Mouse (Mus musculus) cerebral cortex, adult 2 months (tissue): Measurements from ENCODE around the gene Ptpn5.

Experiments used
- WGBS: fragments of 180-500 bp; shearing (Covaris S2); methylation state at CpG from one replicate; pipeline ENCODE4 v1.1.7; 2018; 5-methylcytosine and 5-hydroxymethylcytosine counted together

The Ptpn5 gene

GRCm38 (mm10) chr7:47111121-47111520, 22.4 kb downstream of the Ptpn5 start:
- WGBS = 82% methylated on average over 3 of the region's 3 CpGs

DNA sequence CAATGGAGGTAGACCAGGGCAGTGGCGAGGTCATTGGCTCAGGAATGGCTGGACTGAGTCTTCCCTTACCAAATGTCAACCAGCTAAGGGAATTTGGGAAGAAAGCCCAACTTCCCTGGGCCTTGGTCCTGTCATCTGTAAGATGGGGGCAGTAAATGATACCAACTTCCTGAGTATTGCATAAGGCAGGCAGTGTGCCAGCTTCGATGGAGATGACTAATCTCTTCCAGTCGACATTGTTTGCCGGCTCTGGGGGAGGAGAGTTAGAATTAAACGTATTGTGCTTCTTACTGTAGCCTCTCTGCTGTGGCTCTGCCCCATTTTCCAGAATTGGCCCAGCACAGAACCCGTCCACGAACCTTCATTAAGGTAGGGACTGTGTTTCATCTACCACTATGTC, 23.0 kb downstream of the Ptpn5 start:
- 21% methylated on average over 7 of the region's 7 CpGs for WGBS

GRCm38 (mm10) chr7:47108779-47109189, 24.7 kb downstream of the Ptpn5 start:
- WGBS = 59% methylated on average over 13 of the region's 13 CpGs

- WGBS = 78% methylated on average over 1 of the region's 1 CpGs
Measured at GRCm38 (mm10) chr7:47103671-47104414, 29.6 kb downstream of the Ptpn5 start.

GRCm38 (mm10) chr7:47102970-47103369, 30.5 kb downstream of the Ptpn5 start:
- WGBS = 70% methylated on average over 2 of the region's 2 CpGs

DNA sequence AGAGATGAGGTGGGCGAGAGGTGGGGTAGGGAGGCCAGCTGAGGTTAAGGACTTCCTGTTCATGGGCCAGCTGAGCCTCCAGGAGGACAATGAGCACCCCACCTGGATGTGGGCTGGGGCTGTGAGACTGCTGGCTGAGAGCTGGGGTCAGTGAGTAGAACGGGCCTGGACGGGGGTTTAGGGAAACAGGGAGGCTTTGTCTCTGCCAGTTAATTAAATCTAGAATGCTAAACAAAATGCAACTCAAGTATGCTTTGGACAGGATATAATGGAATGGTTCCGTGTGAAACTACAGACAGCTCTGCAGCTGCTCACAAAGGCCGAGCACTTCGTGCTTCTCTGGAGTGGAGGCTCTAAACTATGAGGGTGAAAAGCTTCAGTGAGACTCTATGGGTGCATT, 32.9 kb downstream of the Ptpn5 start:
- 46% methylated on average over 6 of the region's 6 CpGs for WGBS

- WGBS = 48% methylated on average over 7 of the region's 7 CpGs
Measured at GRCm38 (mm10) chr7:47099306-47099705, 34.2 kb downstream of the Ptpn5 start.

- WGBS = 54% methylated on average over 7 of the region's 7 CpGs
Measured at GRCm38 (mm10) chr7:47098044-47098443, 35.4 kb downstream of the Ptpn5 start.

GRCm38 (mm10) chr7:47094969-47095368, 38.5 kb downstream of the Ptpn5 start:
- 77% methylated on average over 2 of the region's 2 CpGs for WGBS

DNA sequence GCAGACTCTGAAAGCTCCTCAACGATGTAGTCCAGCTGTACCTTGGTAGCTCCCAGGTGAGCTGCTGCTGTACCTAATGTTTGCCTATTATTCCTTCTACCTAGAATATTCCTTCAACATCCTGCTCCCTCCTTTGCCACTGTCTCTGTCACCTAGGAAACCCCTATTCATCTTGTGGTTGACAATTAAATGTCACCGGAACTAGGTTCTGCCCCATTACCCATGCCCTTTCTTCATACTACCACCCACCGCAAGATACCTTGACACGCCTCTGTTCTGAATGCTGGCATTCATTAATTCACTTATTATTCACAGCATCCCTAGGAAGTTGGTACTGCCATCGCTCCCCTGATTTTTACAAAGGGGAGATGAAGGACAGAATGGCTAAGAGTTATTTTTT, 39.5 kb downstream of the Ptpn5 start:
- 85% methylated on average over 5 of the region's 5 CpGs for WGBS

GRCm38 (mm10) chr7:47085075-47085474, 48.4 kb downstream of the Ptpn5 start:
- WGBS = 24% methylated on average over 1 of the region's 1 CpGs

DNA sequence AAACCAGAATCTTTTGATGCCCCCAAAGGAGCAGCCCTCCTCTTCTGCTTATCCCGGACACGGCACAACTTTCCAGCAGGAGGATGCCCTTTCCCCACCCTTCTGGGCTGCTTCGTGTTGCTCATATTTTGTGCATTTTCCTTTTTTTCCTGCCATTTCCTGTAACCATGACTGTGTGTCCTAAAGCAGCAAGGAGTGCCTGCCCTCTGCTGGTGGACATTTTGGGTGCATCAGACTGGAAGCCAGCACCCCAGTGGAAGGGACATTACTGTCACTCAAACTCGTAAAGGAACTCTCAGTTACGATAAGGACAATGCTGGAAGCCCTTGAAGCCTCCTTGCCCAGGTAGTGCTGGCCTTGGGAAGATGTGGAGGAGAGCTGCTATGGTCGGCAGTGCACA, 52.2 kb downstream of the Ptpn5 start:
- WGBS = 30% methylated on average over 6 of the region's 6 CpGs

- 70% methylated on average over 3 of the region's 3 CpGs for WGBS
Measured at GRCm38 (mm10) chr7:47080868-47081267, 52.6 kb downstream of the Ptpn5 start.

DNA sequence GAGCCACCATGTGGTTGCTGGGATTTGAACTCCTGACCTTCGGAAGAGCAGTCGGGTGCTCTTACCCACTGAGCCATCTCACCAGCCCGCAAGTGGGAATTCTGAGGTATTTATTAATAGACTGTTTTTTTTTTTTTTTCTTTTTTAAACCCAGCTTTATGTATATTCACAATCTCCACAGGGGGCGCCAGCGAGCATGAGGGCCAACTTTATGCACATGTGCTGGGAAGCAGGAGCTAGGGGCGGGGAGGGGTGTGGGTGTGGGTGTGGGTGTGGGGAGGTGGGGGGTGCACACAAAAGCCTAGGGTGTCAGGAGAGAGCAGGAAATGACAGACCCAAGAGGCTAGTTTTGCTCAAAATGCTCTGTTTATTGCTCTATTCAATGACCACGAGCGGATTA, 56.0 kb downstream of the Ptpn5 start:
- 56% methylated on average over 8 of the region's 8 CpGs for WGBS

DNA sequence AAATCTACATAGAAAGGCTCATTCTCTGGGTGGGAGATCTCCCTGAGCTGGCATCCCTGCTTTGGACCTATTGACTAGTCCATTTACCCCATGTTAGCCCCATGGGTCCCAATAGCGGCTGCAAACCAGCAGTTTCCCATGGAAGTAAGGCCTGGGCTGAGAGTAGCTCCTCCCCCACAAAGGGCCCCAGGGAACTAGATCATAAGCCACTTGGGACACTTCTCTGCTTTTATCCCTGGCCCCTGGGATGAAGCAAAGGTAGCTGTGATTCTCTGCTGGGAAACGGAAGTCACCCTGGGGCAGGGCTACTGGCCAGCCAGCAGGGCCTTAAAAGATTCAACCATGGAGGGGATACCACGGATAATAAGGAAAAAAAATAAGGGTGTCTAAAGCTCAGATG, 56.8 kb downstream of the Ptpn5 start:
- WGBS = 72% methylated on average over 3 of the region's 3 CpGs

- WGBS = 86% methylated on average over 6 of the region's 6 CpGs
Measured at GRCm38 (mm10) chr7:47076193-47076592, 57.3 kb downstream of the Ptpn5 start.

DNA sequence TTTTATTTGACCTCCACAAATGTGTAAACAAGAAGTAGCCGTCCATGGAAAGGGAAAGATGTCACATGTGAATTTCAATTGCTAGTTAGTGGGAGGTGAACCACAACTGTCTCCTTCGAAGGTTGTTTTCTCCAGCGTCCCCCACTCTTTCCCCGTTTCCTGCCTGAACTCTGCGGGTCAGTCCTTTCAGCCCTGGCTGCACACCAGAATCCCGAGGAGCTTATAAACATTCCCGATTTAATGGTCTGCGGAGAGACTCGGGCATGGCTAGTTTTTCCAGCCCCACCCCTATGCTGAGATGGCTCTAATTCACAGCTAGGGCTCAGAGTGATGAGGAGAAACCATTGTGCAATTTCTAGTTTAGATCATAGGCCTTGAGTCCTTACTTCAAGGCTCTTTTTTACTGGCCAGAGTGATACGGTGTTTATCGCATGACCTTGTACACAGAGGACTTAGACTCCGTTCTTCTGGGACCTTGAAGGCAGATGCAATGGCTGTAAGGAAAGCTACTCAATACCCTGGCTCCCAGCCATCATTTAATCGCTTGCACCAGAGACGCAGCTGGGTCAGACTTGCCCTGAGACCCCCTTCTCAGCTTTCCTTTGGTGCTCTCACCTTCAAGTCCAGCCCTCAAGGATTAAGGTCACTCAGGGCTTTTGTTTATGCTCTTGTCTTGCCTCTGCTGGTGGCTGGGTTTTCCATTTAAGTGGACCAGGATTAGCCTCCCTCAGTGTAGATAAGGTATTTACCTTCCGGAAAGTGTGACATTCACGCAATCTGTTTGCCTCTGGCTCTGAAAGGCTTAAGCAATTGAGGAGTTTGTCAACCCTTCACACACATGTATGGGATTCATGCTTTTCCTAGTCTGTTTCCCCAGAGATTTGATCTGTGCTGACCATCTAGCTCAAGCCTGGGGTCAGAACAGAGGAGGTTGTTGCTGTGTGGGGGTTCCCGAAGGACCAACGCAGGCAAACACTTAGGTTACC, 59.7 kb downstream of the Ptpn5 start:
- 62% methylated on average over 18 of the region's 18 CpGs for WGBS

DNA sequence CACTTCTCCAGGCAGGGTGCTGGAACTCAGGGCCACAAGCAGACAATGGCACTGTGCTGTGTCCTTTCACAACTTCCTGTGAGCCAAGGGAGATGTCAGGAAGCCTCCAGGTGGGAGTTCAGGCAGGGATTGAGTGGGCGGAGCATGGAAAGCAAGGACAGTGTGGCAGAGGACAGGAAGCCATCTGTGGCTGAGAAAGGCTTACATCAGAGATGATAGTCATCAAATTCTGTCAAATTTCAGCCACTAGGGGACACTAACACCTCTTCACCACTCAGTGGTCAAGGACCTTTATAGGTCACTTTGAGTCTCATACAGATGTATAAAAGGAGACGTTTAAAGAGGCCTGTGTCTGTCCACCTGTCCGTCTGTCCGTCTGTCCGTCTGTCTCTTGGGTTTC, 60.9 kb downstream of the Ptpn5 start:
- WGBS = 82% methylated on average over 5 of the region's 5 CpGs

DNA sequence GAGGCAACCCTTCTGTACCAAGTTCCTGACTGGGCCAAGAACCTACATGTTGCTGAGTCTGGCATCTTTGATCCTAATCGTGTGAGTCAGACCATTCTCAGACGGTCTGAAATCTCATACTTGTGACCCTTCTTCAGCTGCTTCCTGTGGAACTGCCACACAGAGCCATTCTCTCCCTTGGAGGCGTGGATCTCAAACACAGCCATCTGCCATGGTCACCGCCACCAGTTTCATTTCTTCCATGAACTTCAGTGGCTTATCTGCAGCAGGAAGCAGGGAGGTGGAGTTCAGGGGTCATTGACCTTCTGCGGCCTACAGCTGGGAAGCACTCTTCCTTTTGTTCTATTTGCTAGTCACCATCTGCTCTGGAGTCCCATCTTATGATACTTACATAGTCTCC, 65.6 kb downstream of the Ptpn5 start:
- WGBS = 82% methylated on average over 5 of the region's 5 CpGs

- 86% methylated on average over 3 of the region's 3 CpGs for WGBS
Measured at GRCm38 (mm10) chr7:47066942-47067341, 66.5 kb downstream of the Ptpn5 start.

DNA sequence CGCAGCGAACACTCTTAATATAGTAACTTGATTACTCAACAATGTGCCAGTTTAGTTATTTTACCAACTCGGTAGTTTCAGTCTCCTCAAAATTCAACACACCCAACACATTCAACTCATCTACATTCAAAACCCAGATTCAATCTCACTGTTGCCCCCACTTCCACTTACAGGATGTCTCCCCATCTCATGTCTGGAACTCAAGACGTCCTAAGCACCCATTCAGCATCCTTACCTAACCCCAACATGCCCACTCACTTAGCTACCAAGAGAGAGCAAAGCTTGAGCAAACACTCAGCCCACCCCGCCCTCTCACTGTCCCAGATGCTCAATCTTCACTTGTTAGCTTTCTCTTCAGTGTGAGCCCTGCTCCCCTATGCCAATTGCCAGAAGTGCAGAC, 71.9 kb downstream of the Ptpn5 start:
- 56% methylated on average over 5 of the region's 5 CpGs for WGBS

GRCm38 (mm10) chr7:47059339-47059738, 74.1 kb downstream of the Ptpn5 start:
- WGBS = 84% methylated on average over 7 of the region's 7 CpGs

DNA sequence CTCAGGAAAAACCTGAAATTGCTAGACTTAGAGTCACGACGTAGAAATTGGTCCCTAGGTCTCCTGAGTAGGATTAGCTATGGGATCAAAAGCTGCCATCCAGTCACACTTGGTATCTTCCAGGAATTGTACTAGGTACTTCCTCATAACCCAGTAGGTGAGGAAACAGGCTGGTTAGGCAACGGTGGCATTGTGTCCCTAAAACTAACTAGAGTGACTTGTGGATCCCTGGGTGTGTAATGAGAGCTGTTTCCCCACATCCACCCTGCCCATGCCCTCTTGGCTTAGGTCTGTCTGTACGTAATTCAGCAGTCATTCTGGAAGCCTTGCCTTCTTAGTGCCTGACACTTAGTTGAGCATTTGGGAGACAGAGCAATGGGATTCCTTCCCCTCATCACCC, 77.2 kb downstream of the Ptpn5 start:
- 87% methylated on average over 4 of the region's 4 CpGs for WGBS
